9 mouse cellular contexts compared by ENCODE assay signal in the genomic region with DNA sequence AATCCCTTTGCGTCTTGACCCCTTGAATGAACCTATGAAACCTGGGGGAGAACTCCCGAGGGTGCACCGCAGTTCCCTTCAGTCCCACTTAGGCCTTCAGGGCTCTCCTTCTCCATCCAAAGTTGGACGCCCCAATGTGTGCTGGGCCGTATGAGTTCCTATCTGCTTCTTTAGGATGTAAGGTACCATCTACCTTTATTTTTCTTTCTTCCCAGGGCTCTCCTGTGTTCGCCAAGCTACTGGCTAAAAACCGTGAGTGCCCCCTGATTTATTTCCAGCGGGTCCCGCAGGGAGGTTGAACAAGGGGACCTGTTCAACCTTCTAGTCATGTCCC. TPM values are rescaled to one million over a fixed set of nuclear protein-coding genes. Genes with fewer than 3 reads are reported as not detected.
DNase-seq lines count a peak whose midpoint lies in the region; ATAC-seq and TF ChIP-seq lines count a peak whose summit lies in the region.
"Had no signal": no experiment of that assay in that cellular context is flagged by ENCODE, and none has a peak within 500 bp of the region (broad histone marks: within the 10 kb centered on the region; RNA-seq: fewer than 3 reads in every experiment).

No protein-coding gene starts in this region.

- ATAC-seq in frontal cortex, adult (ENCODE audit: low TSS enrichment), result 0 out of 2 replicates have a peak, but pooled peaks have one; percentile 13
- no peak for ATAC-seq in forebrain, embryonic 16.5 days
- ATAC-seq in liver, postnatal 0 days, result no peak

- H3K36me3 ChIP-seq in forebrain, embryonic 16.5 days (ENCODE audit: control insufficient read depth, insufficient read depth), result no peaks in the 10 kb centered on the region
- no peaks in the 10 kb centered on the region for H3K36me3 ChIP-seq in liver, postnatal 0 days (replicated peaks; ENCODE audit: insufficient read depth, low read length)

- H3K4me3 ChIP-seq in forebrain, embryonic 16.5 days (replicated peaks; ENCODE audit: low read length), result peak overlapping the region; percentile 87
- H3K4me3 ChIP-seq in liver, postnatal 0 days (ENCODE audit: low read depth, low read length), result peak overlapping the region; percentile 45

- 3% methylated on average over 9 of the region's 9 CpGs for WGBS in forebrain, embryonic 16.5 days
- 18% methylated on average over 9 of the region's 9 CpGs for WGBS in liver, postnatal 0 days (ENCODE audit: insufficient replicate concordance)

- H3K27ac ChIP-seq in forebrain, embryonic 16.5 days (ENCODE audit: low read length), result no peak overlapping the region
- no peak overlapping the region for H3K27ac ChIP-seq in liver, postnatal 0 days (ENCODE audit: low read depth)

- H3K9me3 ChIP-seq in forebrain, embryonic 16.5 days (ENCODE audit: control insufficient read depth, low read length), result no peaks in the 10 kb centered on the region
- H3K9me3 ChIP-seq in liver, postnatal 0 days (ENCODE audit: low read length), result no peaks in the 10 kb centered on the region

- TF ChIP-seq CTCF in liver, postnatal 0 days (IDR thresholded peaks at IDR 0.05; ENCODE audit: low read depth), result no peak

- H3K4me2 ChIP-seq in forebrain, embryonic 16.5 days (ENCODE audit: low read length), result peak overlapping the region; percentile 53
- H3K4me2 ChIP-seq in liver, postnatal 0 days (ENCODE audit: low read depth, low read length), result peak overlapping the region; percentile 73

- H3K9ac ChIP-seq in forebrain, embryonic 16.5 days (replicated peaks; ENCODE audit: low read depth, low read length), result peak overlapping the region; percentile 89
- no peak overlapping the region for H3K9ac ChIP-seq in liver, postnatal 0 days (replicated peaks)

- DNase-seq in frontal cortex, postnatal 25 days (ENCODE audit: low spot score in 2 of 2), result no peak
- DNase-seq in 3134 (ENCODE audit: extremely low read depth, insufficient read length, low spot score), result peak; percentile 32
- DNase-seq in liver, postnatal 0 days, result no peak
- DNase-seq in c-Kit-positive CD71-positive TER-119-positive erythroid progenitor cells, embryonic 14.5 days (ENCODE audit: low spot score), result no peak
- DNase-seq in Muller cell, postnatal 12 days (ENCODE audit: inconsistent ontology term), result no peak
- no peak for DNase-seq in adrenal gland, postnatal 36 days

- no peaks in the 10 kb centered on the region for H3K27me3 ChIP-seq in forebrain, embryonic 16.5 days (replicated peaks; ENCODE audit: control insufficient read depth, insufficient read depth, low read length)
- H3K27me3 ChIP-seq in liver, postnatal 0 days (ENCODE audit: insufficient read depth, low read length), result peaks cover 24% of the 10 kb centered on the region; the same call in 1 of the 2 replicates

- TF ChIP-seq EP300 in liver, postnatal 0 days (IDR thresholded peaks at IDR 0.05; ENCODE audit: low read depth), result no peak

- H3K4me1 ChIP-seq in forebrain, embryonic 16.5 days (replicated peaks; ENCODE audit: control insufficient read depth, insufficient read depth, low read length), result peaks cover 21% of the 10 kb centered on the region
- peaks cover 10% of the 10 kb centered on the region; the same call in 1 of the 2 replicates for H3K4me1 ChIP-seq in liver, postnatal 0 days (ENCODE audit: insufficient read depth)

RNA-seq across cellular contexts. Expression of a gene that starts 0.9 kb away (rescaled TPM):
- 9.8 and 10.1 TPM in 2 replicates for polyA plus RNA-seq in forebrain, embryonic 16.5 days (2015; fragmentation: Nextera tagmentation; extraction: Ambion mirVana)
- polyA plus RNA-seq in liver, postnatal 0 days (2015; fragmentation: Nextera tagmentation; extraction: Ambion mirVana), result 0.21 and 0.56 TPM in 2 replicates
- total RNA-seq in adrenal gland, postnatal 36 days (2021), result under 1 TPM; 0.23 to 0.40 TPM

RNA-seq across cellular contexts. Expression of a gene that starts 18.4 kb away (rescaled TPM):
- 285 and 318 TPM in 2 replicates for polyA plus RNA-seq in forebrain, embryonic 16.5 days (2015; fragmentation: Nextera tagmentation; extraction: Ambion mirVana)
- polyA plus RNA-seq in liver, postnatal 0 days (2015; fragmentation: Nextera tagmentation; extraction: Ambion mirVana), result 0.23 and 0.30 TPM in 2 replicates
- total RNA-seq in adrenal gland, postnatal 36 days (2021), result 1 to 10 TPM; 3.7 to 4.2 TPM

RNA-seq across cellular contexts. Expression of a gene that starts 27.7 kb away (rescaled TPM):
- 2.4 and 4.2 TPM in 2 replicates for polyA plus RNA-seq in forebrain, embryonic 16.5 days (2015; fragmentation: Nextera tagmentation; extraction: Ambion mirVana)
- 3.5 and 4.9 TPM in 2 replicates for polyA plus RNA-seq in liver, postnatal 0 days (2015; fragmentation: Nextera tagmentation; extraction: Ambion mirVana)
- total RNA-seq in adrenal gland, postnatal 36 days (2021), result 1 to 10 TPM; 1.3 to 2.8 TPM

RNA-seq across cellular contexts. Expression of a gene that starts 43.6 kb away (rescaled TPM):
- 0.30 TPM in 1 of 2 replicates, not detected in the other for polyA plus RNA-seq in forebrain, embryonic 16.5 days (2015; fragmentation: Nextera tagmentation; extraction: Ambion mirVana)
- not detected in 2 replicates for polyA plus RNA-seq in liver, postnatal 0 days (2015; fragmentation: Nextera tagmentation; extraction: Ambion mirVana)
- not detected for total RNA-seq in adrenal gland, postnatal 36 days (2021)
- polyA plus RNA-seq: testis, adult 2 months had no signal

RNA-seq across cellular contexts. Expression of a gene that starts 46.3 kb away (rescaled TPM):
- polyA plus RNA-seq in forebrain, embryonic 16.5 days (2015; fragmentation: Nextera tagmentation; extraction: Ambion mirVana), result 27.8 and 33.4 TPM in 2 replicates
- polyA plus RNA-seq in liver, postnatal 0 days (2015; fragmentation: Nextera tagmentation; extraction: Ambion mirVana), result 12.7 and 12.8 TPM in 2 replicates
- 10 to 100 TPM; 76.6 to 80.3 TPM for total RNA-seq in adrenal gland, postnatal 36 days (2021)

Comparison
In these comparisons a context has a peak if more than half of its experiments do, and no peak if none do; other contexts are left out.
1. RNA of a gene that starts 18.4 kb away (polyA plus RNA-seq): 285 to 318 TPM in forebrain, embryonic 16.5 days; 0.23 to 0.30 TPM in liver, postnatal 0 days; every median in the first group is over 100 times any median in the second.